Mouse (Mus musculus): Measurements from ENCODE around the gene Mcm9.
"Not testable (repeated sequence)": the region's sequence is repeated elsewhere in the genome, so short reads cannot be mapped to it uniquely, and the experiment has no call there.

Mcm9 gene

DNA sequence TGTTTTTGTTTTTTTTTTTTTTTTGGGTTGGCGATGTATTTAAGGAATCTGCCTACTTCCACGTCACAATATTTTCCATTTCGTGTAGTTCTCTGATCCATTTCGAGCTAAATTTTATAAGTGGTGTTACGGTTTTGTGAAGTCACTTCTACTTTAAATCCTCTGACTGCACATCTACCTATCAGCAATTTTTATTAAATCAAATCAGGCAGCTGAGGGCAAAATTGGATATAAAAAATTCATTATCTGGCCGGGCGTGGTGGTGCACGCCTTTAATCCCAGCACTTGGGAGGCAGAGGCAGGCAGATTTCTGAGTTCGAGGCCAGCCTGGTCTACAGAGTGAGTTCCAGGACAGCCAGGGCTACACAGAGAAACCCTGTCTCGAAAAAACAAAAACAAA, at the start of gene Mcm9:
Gene Mcm9 (minus strand): TSS at position 101 of the 400 bp plus-strand sequence.
- DNase-seq (ENCODE audit: extremely low spot score), result not testable (repeated sequence)

DNA sequence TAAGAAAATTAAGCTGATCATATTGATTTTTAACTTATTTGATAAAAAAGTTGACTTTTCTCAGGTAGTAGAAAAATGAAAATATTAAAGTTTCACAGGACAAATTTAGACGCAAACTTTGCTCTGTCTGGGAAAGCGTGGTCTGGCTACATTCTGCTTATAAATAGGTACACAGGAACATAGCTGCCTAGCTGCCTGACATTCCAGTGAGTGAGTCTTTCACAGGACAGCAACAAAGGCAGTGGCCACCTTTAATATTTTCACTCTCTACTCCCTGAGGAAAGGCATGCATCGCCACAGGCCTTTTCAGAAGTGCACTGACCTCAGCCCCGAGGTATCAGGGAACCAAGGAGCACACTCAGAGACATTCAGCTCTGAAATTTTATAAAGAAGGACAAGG, 31.5 kb upstream of the Mcm9 start:
- no peak for DNase-seq (ENCODE audit: extremely low spot score)

DNA sequence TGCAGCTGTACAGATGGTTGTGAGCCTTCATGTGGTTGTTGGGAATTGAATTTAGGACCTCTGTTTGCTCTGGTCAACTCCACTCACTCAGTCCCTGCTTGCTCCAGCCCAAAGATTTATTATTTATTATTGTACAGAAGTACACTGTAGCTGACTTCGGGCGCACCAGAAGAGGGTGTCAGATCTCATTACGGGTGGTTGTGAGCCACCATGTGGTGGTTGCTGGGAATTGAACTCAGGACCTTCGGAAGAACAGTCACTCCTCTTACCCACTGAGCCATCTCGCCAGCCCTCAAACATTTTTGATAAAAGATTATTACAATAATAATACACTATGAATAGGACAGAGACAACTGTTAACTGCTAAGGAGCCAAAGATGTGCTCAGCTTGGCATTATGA, 24.0 kb upstream of the Mcm9 start:
- not testable (repeated sequence) for DNase-seq (ENCODE audit: extremely low spot score)

DNA sequence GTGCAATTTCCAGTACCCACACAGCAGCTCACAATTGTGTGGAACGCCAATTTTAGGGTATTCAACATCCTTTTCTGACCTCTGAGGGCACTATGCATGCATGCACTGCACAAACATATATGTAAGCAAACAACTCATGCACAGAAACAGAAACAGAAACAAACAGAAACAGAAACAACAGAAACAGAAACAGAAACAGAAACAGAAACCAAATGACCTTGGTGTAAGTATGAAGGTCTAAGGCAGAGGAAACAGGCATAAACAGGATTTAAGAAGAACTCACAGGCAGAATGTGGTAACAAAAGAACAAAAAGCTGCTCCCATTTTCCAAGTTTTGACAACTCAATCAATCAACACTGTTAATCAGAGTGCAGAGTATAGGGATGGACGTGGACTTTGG, 20.4 kb upstream of the Mcm9 start:
- no peak for DNase-seq (ENCODE audit: extremely low spot score)

DNA sequence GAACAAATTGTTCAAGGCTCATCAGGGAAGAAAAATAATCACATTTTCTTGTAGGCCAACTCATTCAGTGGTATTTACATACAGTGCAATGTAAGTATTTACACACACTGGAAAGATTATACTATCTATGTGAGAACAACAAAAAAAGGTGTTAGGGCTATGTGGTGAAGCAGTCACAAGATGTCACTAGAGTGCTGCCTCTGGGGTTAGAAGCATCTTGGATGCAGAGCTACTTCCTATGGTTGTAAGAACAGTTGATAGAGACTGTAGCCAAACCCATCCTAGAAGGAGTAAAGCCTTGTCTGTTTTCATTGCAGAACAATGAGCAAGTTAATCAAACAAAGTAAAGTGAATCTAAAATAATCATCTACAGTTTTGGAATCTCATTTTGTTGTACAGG, 11.3 kb upstream of the Mcm9 start:
- DNase-seq (ENCODE audit: extremely low spot score), result peak; percentile 20

DNA sequence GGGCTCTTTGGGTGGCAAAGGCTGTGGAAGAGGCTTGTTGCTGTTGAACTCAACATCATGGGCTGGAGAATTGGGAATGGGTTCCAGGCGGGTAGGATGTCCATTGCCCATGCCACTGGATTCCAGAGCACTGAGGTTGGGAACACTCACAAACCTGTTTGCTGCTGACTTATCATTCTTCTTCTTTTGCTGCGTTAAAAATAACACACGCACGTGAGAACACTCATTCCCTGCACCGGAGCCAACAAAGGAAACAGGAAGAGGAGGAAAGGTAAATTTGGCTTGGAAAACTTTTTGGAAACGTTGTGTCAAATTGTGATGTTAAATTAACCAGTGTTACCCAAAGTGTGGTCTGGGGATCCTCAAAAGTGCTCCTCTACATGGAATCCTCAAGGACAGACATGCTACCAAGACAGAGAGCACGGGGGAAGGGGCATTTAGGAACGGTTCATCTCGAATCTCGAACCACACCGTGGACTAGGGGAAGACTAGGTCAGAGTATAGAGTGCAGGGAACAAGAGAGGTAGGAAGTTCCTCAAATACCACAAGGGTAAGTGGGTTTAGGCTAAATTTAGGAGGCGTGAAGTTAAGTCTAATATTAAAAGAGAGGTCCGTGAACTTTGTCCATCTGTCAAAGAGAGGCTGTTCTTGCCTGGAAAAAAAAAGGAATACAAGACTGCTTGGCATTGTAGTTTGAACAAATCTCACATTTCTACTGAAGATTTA, 5.2 kb upstream of the Mcm9 start:
- DNase-seq (ENCODE audit: extremely low spot score), result no peak

DNA sequence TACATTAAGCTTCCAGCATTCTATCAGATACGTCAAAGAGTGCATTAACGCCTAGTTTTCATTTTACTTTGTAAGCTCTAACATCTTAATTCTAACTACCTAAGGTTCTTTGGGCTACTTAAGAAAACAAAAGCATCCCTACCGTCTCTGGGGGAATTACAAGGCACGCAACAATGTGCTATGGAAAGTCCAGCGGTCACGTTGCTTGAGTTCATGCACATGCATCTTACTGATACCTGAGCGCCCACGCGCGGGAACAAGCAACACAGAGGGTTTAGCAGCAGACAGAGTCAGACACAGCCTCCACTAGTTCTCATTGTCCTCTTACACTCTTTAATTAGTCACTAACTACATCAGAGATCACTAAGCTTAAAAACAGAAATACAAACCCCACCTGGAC, 3.9 kb upstream of the Mcm9 start:
- DNase-seq (ENCODE audit: extremely low spot score), result no peak

DNA sequence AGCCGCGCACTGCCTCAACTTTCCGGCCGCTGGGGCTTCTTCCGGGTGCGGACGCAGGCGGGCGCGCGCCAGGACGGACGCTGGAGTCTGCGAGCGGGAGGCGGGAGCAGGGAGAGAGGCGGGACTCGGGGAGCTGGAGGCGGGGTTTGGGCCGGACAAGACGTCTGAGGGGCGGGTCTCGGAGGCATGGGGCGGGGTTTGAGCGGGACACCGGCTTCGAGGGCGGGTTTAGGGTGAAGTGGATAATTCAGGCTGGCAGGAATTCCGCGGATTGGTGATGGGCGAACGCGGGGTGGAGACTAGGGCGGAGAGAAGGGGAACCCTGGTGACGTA, 355 bp downstream of the Mcm9 start:
- DNase-seq (ENCODE audit: extremely low spot score), result peak; percentile 100

DNA sequence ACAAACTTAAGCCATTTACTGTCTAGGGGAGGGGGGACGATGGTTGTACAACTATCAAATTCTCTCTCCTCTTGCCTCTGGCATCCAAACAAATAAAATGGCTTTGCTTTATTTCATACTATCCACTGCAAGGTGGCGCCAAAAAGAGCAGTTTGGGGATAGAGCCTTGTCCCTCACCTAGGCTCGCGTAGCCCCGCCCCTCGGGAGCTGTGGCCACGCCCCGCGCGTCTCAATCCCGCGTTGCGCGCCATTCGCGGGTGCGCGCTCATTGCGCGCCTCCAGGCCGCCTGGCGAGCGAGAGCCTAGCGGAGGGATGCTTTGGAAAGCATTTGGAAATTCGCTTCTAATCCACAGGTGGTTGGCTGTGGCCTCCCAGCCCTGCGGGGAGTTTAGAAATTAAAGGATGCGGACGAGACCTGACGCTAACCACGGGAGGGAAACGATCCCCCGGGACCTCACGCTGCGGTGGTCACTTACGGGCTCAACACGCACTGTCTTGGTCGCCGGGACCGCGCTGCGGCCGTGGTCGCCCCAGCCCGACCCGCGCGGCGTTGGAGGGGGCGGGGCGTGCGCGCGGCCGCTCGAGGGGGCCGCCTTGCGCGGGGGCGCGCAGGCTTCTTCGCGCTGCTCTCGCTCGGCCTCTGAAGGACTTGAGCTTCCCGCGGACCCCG, 857 bp downstream of the Mcm9 start:
- DNase-seq (ENCODE audit: extremely low spot score), result peak; percentile 90

DNA sequence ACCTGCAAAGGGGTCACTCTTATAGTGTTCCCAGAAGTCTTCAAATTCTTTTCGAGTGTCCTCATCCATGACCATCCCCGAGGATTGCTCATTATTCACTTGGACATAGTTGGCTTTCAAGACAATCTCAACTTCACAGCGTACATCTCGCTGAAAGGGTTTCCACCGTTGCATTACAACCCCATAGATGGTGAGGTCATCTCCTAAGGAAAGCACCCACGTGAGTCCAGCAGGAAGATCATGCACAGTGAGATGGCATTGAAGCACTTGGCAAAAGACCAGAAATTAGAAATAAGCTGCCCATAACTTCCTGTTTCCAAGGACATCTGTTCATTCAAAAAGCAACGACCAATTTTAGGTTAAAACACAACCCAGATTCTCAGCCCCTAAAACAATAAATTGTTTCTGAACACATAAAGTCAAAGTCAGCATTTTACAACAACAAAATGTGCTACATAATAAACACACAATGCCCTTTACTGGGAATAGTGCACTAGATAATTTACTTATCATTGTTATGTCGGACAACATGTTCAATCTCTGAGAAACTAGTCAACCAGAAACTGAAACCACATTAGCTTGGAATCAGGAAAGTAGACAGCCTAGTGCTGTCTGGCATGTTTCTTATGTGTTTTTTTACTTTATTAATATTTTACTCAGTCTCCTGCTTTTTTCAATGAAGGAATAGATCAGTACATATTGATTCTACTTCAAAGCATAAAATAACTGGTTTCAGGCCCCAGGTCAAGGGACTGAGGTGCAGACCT, 14.2 kb downstream of the Mcm9 start:
- no peak for DNase-seq (ENCODE audit: extremely low spot score)

DNA sequence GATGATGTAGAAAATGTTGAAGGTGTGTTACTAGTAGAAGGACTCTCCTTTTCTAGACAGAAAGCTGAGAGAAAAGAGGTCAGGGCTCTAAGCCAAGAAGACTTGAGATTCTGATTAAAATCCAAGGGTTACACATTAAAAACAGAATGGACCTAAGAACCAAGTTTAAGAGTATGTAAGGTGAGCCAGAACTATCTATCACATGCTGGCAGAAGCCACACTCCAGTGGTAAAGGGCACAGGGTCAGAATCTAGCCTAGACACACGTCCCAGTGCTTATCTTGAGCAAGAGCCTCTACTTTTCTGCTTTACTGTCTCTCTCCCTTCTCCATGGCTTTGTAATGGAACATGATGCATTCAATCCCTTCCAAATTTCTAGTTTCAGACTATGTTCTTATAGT, 16.3 kb downstream of the Mcm9 start:
- no peak for DNase-seq (ENCODE audit: extremely low spot score)

DNA sequence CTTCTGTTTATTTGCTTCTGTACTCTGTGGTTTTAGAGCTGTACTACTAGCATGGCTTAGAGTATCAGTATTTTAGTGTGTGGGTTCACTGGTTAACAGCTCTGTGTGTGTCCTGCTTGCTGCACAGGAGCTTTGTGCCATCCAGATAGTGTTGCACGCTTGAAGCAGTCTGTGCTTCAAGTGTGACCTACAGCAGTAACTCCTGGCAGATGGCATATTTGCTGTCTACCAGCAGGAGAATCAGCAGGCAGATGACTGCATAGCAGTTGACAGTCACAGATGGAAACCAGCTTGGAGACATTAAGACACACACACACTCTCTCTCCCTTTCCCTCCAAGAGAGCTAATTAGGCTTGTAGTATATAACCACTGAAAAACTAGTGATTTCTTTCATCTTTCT, 18.1 kb downstream of the Mcm9 start:
- DNase-seq (ENCODE audit: extremely low spot score), result no peak

DNA sequence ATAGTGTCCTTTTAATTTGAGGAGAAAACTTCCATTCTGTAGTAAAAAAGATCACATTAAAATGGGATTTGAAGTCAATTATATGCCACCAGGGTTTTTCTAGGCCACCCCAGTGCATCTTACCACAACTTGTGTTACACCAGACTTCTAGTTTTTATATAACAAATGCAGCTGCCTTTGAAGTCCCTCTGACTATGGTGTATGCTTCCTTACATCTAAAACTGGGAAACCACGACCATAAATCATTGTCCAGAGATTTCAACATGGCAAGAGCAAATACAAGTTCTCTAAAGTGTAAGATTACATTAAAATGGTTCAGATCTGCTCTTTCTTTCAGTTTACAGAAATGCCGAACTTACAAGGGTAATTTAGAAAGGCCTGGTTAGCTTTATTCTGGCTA, 22.0 kb downstream of the Mcm9 start:
- no peak for DNase-seq (ENCODE audit: extremely low spot score)

DNA sequence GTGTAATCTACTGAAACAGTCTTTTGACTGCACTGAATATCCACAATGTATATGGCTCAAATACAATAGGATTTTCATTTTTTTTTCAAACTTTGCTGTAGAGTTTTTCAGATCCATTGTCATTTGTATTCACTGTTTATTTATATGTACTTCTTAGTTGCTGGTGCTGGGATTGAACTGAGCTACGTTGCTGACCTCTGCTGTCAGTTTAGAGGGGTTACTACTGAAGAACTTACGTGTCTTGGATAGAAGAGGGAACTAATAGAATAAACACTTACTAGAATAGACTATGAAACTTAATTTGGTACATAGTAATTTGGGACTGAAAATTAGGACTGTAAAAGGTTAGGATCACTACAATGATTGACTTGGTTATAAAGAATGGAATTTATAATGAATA, 24.9 kb downstream of the Mcm9 start:
- no peak for DNase-seq (ENCODE audit: extremely low spot score)

DNA sequence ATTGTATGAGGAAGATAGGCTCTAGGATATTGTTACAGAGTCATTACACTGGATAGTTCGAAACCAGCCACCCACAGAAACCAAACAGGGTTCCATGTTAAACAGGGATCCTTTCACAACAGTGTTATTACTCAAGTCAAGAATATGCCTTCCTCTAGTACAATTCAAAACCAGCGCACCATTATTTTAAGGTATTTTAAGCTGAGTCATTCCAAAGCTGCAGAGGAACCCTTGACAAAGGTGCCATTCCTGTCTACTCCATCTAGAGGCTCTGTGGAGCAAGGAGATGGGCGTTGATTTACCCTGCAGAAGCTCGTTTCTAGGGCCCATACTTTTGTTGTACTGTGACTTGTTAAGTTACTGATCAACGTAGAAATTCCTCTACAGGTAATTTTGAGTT, 31.4 kb downstream of the Mcm9 start:
- DNase-seq (ENCODE audit: extremely low spot score), result peak; percentile 17

DNA sequence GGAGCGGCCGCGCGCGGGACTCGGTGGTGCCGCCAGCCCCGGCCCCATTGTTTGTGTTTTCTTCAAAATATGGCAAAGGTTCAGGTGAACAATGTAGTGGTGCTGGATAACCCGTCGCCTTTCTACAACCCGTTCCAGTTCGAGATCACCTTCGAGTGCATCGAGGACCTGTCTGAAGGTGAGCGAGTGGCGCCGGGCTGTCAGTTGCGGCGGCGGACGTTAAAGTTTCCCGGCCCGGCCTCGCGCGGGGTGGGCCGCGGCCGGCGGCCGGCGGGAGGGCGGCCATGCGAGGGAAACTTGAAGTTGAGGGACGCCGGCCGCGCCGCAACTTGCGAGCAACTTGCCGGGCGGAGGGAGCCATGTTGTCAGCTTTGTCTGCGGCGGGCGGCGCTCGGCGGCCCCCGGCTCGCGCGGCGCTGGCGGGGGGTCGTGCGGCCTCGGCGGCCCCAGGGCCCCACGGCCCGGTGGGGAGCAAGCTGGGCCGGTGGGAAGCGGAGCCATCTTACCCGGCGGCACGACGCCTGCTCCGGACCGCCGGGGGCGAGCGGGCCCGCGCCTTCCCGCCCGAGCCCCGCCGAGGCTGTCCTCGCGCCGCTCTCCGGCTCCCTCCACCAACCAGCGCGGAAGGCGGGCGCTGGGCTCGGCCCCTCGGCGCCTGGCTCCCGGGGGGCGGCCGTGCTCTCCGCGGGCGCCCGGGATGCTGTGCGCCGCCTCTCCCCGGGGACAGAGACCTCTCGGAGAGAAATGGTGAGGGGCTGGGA, 32.9 kb downstream of the Mcm9 start:
- DNase-seq (ENCODE audit: extremely low spot score), result no peak

DNA sequence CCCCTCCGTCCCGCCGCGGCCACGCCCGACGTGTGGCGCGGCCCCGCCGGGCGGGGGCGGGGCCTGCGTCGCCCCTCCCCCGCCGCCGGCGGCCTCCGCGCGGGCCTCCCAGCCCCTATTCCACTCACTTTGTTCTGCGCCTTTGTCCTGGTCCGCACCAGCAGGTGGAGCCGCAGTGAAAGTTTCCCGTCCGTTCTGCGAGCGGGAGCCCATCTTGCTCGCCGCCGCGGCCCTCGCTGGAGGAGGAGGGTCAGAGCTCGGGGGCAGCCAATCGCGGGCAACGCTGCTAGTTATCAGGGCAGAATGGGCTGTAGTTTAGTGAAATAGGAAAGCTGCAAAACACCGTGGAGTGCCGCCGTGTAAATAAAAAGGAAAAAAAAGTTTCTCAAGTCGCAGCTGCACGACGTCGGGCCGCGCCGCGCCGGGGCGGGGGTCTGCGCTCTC, 33.5 kb downstream of the Mcm9 start, which contains the start of gene Asf1a:
Gene Asf1a (plus strand): TSS at position 81 of the 444 bp plus-strand sequence.
- peak; percentile 97 for DNase-seq (ENCODE audit: extremely low spot score)

DNA sequence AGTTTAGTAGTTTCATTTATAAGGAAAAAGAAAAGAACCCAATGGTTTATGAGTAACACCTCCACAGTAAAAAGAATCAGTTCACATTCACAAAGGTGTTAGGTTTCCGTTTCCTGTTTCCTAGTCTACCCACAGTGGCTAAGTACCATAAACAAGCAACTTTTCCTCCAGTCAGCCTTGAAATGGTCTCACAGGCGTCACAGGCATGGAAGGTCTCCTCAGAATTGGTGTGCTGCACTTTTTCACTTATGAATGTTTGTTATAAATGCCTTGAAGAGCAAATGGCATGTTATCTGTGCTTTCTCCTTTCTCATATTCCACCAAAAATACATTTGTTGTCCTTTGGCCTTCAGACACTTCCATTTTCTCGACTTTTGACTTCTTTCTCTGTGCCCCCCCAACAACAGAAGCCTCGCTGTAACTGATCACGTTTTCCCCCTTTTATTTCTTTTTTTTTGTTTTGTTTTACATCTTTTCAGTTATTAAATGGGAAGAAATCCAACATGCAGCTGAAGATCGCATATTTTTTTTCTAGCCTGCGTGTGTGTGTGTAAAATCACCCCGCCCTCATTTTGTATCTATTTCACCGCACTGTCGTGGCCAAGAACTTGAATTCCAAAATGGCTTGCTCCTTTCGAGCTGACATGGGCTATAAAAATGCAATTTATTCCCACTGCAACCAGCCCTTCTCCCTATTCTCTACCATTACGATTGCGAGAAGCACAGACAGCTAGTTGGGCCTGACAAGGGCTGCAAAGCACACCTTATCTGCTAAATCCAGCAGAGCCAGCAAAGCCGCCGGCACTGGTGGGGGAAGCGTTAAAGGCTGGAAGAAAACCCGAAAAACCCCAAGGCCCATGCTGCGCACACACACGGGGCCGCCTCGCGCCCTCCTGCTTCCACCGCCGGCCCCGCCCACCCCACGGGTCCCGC, 34.2 kb downstream of the Mcm9 start:
- peak; percentile 9 for DNase-seq (ENCODE audit: extremely low spot score)

DNA sequence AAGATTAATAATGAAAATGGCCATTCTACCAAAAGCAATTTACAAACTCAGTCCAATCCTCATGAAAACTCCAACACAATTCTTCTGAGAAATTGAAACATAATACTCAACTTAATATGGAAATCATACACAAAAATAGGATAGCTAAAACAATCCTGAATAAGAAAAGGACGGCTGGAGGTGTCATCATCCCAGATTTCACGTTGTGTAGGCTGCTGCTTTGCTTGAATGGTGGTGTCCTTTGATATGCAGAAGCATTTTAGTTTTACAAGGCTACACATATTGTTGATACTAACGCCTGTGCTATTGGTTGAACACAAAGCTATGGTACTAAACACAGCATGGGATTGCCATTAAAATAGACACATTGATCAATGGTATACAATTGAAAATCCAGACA, 44.5 kb downstream of the Mcm9 start:
- DNase-seq (ENCODE audit: extremely low spot score), result no peak

DNA sequence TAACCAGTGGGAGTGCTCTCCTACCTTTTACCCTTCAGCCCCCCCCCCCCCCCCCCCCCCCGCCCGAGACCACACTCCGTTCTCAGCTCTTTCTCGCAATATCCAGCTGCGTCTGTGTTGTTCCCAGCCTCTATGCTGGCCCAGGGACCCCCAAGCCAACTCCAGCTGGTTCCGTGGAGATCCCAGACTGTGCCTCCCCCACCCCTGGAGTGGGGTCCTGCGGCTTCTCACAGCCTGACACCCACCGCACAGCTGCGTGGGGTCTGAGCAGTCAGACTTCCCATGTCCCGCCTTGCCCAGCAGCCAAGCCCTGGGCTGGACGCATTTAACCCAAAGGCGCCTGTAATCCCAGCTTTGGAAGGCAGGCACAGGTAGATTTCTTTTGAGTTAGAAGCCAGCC, 49.2 kb downstream of the Mcm9 start:
- peak; percentile 19 for DNase-seq (ENCODE audit: extremely low spot score)

DNA sequence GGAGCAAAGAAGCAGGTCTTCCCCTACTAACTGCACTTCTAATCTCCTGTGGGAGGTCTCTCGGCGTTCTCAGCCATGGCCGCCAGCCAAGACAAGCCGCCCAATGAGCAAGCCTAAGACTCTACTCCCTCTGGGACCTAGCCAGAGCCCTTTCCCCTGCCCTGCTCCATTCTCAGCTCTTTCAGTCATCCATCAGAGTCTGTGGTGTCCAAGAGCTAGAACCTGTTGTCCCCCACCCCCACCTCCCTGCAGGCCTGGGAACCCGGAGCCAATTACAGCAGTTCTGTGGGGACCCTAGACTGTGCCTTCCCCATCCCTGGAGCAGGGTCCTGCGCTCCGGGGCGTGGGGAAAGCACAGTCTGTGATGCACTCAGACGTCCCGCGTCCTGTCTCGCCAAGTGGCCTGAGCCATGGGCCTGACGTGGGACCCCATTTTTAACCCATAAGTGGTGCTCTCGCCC, 49.6 kb downstream of the Mcm9 start:
- DNase-seq (ENCODE audit: extremely low spot score), result peak; percentile 46
